Mouse (Mus musculus) intestine, embryonic 14.5 days (tissue): Measurements from ENCODE around the gene Tas1r1. TPM values are rescaled to one million over a fixed set of nuclear protein-coding genes. Genes with fewer than 3 reads are reported as not detected.
A peak's percentile ranks its signal among the peaks of the same experiment; 100 is the strongest.

Source experiments
- ATAC-seq: fragments of 200-750 bp; cut with Nextera tagmentation; replicated peaks from 2 replicates; pipeline ENCODE4 v1.8.0; 2017; ENCODE audit warnings: low read depth, moderate number of reproducible peaks, moderate TSS enrichment, moderate library complexity; ENCODE audit not compliant: low FRiP score, low TSS enrichment
- DNase-seq: peaks from one replicate; pipeline ENCODE4 v3.0.0-alpha.2; 2018; ENCODE audit warnings: low spot score
- H3K27ac ChIP-seq: fragments of 300-500 bp; sonication (generic); 2 replicates; pipeline ENCODE4 v1.5.1; 2014; ENCODE audit warnings: low read depth, mild to moderate bottlenecking, control low read depth
- H3K27me3 ChIP-seq: fragments of 300-500 bp; sonication (generic); replicated peaks from 2 replicates; pipeline ENCODE4 v1.6.1; 2014; ENCODE audit warnings: low read length, control low read depth; ENCODE audit not compliant: control insufficient read depth, insufficient read depth
- H3K36me3 ChIP-seq: fragments of 300-500 bp; sonication (generic); 2 replicates; pipeline ENCODE4 v1.6.1; 2014; ENCODE audit warnings: low read length, control low read depth; ENCODE audit not compliant: control insufficient read depth, insufficient read depth
- H3K4me1 ChIP-seq: fragments of 300-500 bp; sonication (generic); replicated peaks from 2 replicates; pipeline ENCODE4 v1.6.1; 2014; ENCODE audit warnings: low read length, control low read depth, mixed read lengths; ENCODE audit not compliant: control insufficient read depth, insufficient read depth
- H3K4me2 ChIP-seq: fragments of 300-500 bp; sonication (generic); 2 replicates; pipeline ENCODE4 v1.6.1; 2014; ENCODE audit warnings: low read length
- H3K4me3 ChIP-seq: fragments of 300-500 bp; sonication (generic); 2 replicates; pipeline ENCODE4 v1.5.1; 2014; ENCODE audit warnings: low read depth, low read length, control low read depth, mixed read lengths
- H3K9ac ChIP-seq: fragments of 300-500 bp; sonication (generic); 2 replicates; pipeline ENCODE4 v1.6.1; 2014; ENCODE audit warnings: mild to moderate bottlenecking, low read length
- H3K9me3 ChIP-seq: fragments of 300-500 bp; sonication (generic); 2 replicates; pipeline ENCODE4 v1.6.1; 2016; ENCODE audit warnings: low read length, control low read depth; ENCODE audit not compliant: control insufficient read depth
- WGBS: fragments of 180-500 bp; shearing (Covaris S2); extraction: QIAGEN DNeasy Blood & Tissue Kit; methylation state at CpG from one replicate; pipeline ENCODE4 v1.1.7; 2014; 5-methylcytosine and 5-hydroxymethylcytosine counted together
- polyA plus RNA-seq: library from polyadenylated mRNA; unstranded; fragments of >200 nt; fragmentation: Nextera tagmentation; extraction: Ambion mirVana; gene quantifications from 2 replicates; pipeline ENCODE4 v1.2.1, GENCODE M21; 2014

The Tas1r1 gene
- 0.14 and 0.17 TPM in 2 replicates for polyA plus RNA-seq

GRCm38 (mm10) chr4:152038225-152038984 is at the start of gene Tas1r1:
TSS of gene Tas1r1 (minus strand) at chr4:152038568.
- no peak for DNase-seq
- Histone ChIP-seq H3K36me3 (peaks cover 25% of the 10 kb centered on the region), H3K27me3 (no peaks in the 10 kb centered on the region), H3K9ac (peak within 1 kb of the TSS; percentile 75), H3K9me3 (no peaks in the 10 kb centered on the region), H3K27ac (no peak within 1 kb of the TSS), H3K4me1 (peaks cover 8% of the 10 kb centered on the region), H3K4me2 (peak within 1 kb of the TSS; percentile 97), H3K4me3 (peak within 1 kb of the TSS; percentile 99)
- ATAC-seq, result no peak
- 49% methylated on average over 10 of the region's 10 CpGs for WGBS

DNA sequence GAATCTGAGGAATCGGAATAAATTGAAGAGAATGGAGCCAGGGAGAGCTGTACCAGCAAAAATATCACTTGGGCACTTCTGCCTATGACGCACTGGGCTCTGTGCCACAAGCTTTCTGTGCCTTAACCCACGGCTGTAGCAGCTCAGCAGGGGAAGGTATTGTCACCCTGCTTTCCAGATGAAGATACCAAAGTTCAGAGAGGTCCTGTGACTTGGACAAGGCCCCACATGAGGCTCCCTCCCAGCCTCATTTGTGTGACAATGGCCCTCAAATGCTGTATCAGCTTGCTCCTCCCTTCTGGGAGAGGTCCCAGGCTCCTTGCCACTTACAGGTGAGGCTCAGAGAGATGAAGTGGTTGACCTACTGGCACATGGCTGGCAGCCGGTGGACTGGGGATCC is 49.8 kb upstream of the Tas1r1 start:
- Histone ChIP-seq H3K27me3 (no peaks in the 10 kb centered on the region), H3K4me1 (peaks cover 16% of the 10 kb centered on the region), H3K27ac (no peak overlapping the region), H3K4me3 (peak overlapping the region; percentile 65; the same call in 1 of the 2 replicates), H3K9me3 (no peaks in the 10 kb centered on the region), H3K4me2 (peak overlapping the region; percentile 65; the same call in 1 of the 2 replicates), H3K9ac (0 out of 2 replicates have a peak overlapping the region, but pooled peaks have one; percentile 10), H3K36me3 (no peaks in the 10 kb centered on the region)
- WGBS, result 58% methylated on average over 4 of the region's 4 CpGs
- ATAC-seq (no peak), DNase-seq (no peak)

GRCm38 (mm10) chr4:152087211-152088081 is 49.1 kb upstream of the Tas1r1 start:
- Histone ChIP-seq H3K36me3 (no peaks in the 10 kb centered on the region), H3K4me3 (peak overlapping the region; percentile 65), H3K27ac (peak overlapping the region; percentile 6; the same call in 1 of the 2 replicates), H3K9me3 (no peaks in the 10 kb centered on the region), H3K27me3 (no peaks in the 10 kb centered on the region), H3K9ac (peak overlapping the region; percentile 77), H3K4me2 (peak overlapping the region; percentile 65), H3K4me1 (peaks cover 16% of the 10 kb centered on the region)
- ATAC-seq (no peak), DNase-seq (peak; percentile 59)
- 4% methylated on average over 12 of the region's 12 CpGs for WGBS

DNA sequence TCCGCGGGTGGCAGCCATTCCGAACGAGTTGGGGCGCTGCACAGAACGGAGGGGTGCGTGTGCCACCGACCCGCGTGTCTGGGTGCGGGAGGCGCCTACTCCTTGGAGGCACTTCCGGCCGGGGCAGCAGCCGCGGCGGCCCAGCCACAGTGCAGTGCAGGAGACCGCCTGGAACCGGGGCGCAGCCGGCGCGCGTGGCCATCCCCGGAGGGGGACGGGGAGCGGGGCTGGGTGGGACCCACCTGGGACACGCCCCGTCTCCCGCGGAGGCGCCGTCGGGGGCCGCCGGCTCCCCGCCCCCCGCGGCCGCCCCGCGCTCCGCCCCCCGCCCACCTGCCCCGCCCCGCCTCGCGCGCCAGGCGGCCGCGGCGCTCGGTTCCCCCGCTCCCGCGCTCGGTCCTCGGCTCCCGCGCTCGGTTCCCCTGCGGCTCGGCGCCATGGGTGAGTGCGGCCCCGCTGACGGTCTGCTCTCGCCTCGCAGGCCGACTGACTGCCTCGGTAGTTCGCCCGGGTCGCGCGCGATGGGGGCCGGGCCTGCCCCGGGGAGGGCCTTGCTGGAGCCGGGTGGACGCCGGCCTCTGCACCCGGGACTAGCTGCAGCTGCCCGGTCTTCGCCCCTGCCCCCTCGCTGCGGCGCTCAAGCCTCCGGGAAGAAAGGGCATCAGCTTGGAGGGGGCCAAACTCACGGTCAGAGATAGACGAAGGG is 48.3 kb upstream of the Tas1r1 start:
- H3K27ac ChIP-seq, result peak overlapping the region; percentile 6; the same call in 1 of the 2 replicates
- H3K4me1 ChIP-seq, result peaks cover 16% of the 10 kb centered on the region
- peak overlapping the region; percentile 77 for H3K9ac ChIP-seq
- no peaks in the 10 kb centered on the region for H3K36me3 ChIP-seq
- peak overlapping the region; percentile 65 for H3K4me2 ChIP-seq
- peak overlapping the region; percentile 65 for H3K4me3 ChIP-seq
- ATAC-seq (peak; percentile 90), DNase-seq (peak; percentile 83)
- no peaks in the 10 kb centered on the region for H3K27me3 ChIP-seq
- WGBS, result under 1% methylated on average over 55 of the region's 92 CpGs
- no peaks in the 10 kb centered on the region for H3K9me3 ChIP-seq

DNA sequence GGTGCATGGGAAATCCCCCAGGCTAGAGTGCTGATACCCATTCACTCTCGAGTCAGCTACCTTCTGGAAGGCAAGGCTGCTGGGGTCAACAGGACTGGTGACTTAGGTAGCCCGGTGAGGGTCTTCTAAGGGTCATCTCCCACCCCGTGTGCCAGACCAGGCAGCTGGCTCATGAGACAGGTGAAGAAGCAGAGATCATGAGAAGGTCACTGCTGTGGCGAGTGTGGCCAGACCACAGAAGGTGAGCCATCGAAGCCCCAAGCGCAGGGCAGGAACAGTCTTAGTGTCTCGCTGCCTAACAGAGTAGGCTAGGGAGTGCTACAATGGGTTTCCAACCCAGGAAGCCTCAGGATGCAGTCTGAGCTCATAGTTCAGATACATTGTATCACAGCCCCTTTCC is 46.2 kb upstream of the Tas1r1 start:
- ATAC-seq, result no peak
- WGBS, result 82% methylated on average over 7 of the region's 7 CpGs
- H3K9me3 ChIP-seq, result no peaks in the 10 kb centered on the region

GRCm38 (mm10) chr4:152083611-152084220 is 45.3 kb upstream of the Tas1r1 start:
- no peak for ATAC-seq
- no peak overlapping the region for H3K4me3 ChIP-seq
- 72% methylated on average over 7 of the region's 7 CpGs for WGBS

More for the DNA sequence above, 46.2 kb upstream of the Tas1r1 start:
- Histone ChIP-seq H3K9ac (no peak overlapping the region), H3K4me3 (no peak overlapping the region), H3K36me3 (no peaks in the 10 kb centered on the region), H3K27ac (no peak overlapping the region), H3K27me3 (no peaks in the 10 kb centered on the region), H3K4me2 (no peak overlapping the region), H3K4me1 (peaks cover 16% of the 10 kb centered on the region)
- DNase-seq, result no peak

GRCm38 (mm10) chr4:152079931-152080330 is 41.6 kb upstream of the Tas1r1 start:
- Histone ChIP-seq H3K4me1 (no peaks in the 10 kb centered on the region), H3K27ac (no peak overlapping the region), H3K36me3 (no peaks in the 10 kb centered on the region), H3K27me3 (no peaks in the 10 kb centered on the region), H3K9me3 (no peaks in the 10 kb centered on the region), H3K9ac (no peak overlapping the region), H3K4me2 (no peak overlapping the region), H3K4me3 (no peak overlapping the region)
- 69% methylated on average over 7 of the region's 7 CpGs for WGBS
- no peak for DNase-seq
- ATAC-seq, result no peak

More at GRCm38 (mm10) chr4:152083611-152084220, 45.3 kb upstream of the Tas1r1 start:
- Histone ChIP-seq H3K27ac (no peak overlapping the region), H3K4me2 (no peak overlapping the region), H3K9me3 (no peaks in the 10 kb centered on the region), H3K4me1 (peaks cover 16% of the 10 kb centered on the region), H3K36me3 (no peaks in the 10 kb centered on the region), H3K9ac (no peak overlapping the region), H3K27me3 (no peaks in the 10 kb centered on the region)
- DNase-seq, result no peak

GRCm38 (mm10) chr4:152079261-152079660 is 40.9 kb upstream of the Tas1r1 start:
- H3K4me1 ChIP-seq, result no peaks in the 10 kb centered on the region
- H3K4me3 ChIP-seq, result no peak overlapping the region
- H3K27ac ChIP-seq, result no peak overlapping the region
- H3K36me3 ChIP-seq, result no peaks in the 10 kb centered on the region
- DNase-seq (no peak), ATAC-seq (no peak)
- H3K9ac ChIP-seq, result no peak overlapping the region
- H3K27me3 ChIP-seq, result no peaks in the 10 kb centered on the region
- H3K4me2 ChIP-seq, result no peak overlapping the region
- 88% methylated on average over 3 of the region's 3 CpGs for WGBS
- H3K9me3 ChIP-seq, result no peaks in the 10 kb centered on the region
